Mouse (Mus musculus): ENCODE results near the gene Btbd9.

GRCm38 (mm10) chr17:30377754-30378153 is 198.5 kb downstream of the Btbd9 start:
- TF ChIP-seq POLR2A (IDR thresholded peaks at IDR 0.05; ENCODE audit: low read depth, low read length) (no peak), CTCF (IDR thresholded peaks at IDR 0.05; ENCODE audit: extremely low read depth, insufficient read length, insufficient replicate concordance, low read depth, low read length) (no peak)

All from small intestine, adult 2 months (tissue).